Mouse (Mus musculus) mouse trophoblast stem cell (cell line): ENCODE measurements around the gene Olfr1413.

Source experiments
- in situ Hi-C, 2 experiments: fragments of 300-500 bp; cut with MseI, MboI; formaldehyde crosslinking; loops; 2 replicates in 1 of 2; 3 replicates in 1 of 2; pipeline ENCODE4 v1.15.1; 2025

The Olfr1413 gene

DNA sequence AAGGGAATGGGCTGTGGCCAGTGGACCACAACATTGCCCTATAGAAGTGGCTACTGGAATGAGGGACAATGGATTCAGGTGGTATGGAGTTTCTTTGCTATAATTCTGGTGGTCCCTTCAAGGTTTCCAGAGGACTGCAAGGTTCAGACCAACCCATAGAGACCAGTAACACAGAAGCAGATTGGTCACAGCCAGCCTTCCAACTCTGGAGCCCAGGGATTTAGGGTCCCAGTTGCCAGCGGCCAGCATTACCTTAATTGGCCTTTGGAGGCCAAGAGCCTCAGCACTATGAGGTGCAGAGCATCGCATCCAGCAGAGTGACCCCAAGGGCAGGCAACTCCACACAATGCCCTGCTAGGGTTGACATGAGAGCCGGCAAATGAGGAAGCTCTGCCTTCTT is at the start of gene Olfr1413:
Olfr1413 (plus strand) TSS at position 301 of the 400 bp plus-strand sequence.
- in situ Hi-C loops = no loop called here

DNA sequence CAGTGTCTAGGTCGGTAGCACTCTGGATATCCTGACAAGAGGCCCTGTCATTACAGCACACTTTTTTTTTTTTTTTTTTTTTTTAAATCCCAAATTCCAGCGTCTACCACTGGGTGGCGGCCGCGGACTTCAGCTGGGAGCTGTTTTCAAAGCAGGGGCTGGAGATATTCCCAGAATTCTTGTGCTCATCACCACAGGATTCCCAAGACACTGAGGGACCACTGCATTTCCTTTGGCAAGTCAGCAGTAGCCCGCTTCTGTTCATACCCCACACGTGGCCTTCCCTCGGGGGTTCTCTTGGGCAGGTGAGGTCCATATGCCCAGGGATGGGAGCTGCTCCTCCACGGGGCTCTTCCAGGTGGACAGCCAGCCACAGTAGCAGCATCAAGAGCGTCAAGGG is 49.7 kb upstream of the Olfr1413 start:
- in situ Hi-C loops = loop anchor here (5.0 kb wide), 1 partner anchor 91 kb away; no protein-coding TSS in a partner anchor

DNA sequence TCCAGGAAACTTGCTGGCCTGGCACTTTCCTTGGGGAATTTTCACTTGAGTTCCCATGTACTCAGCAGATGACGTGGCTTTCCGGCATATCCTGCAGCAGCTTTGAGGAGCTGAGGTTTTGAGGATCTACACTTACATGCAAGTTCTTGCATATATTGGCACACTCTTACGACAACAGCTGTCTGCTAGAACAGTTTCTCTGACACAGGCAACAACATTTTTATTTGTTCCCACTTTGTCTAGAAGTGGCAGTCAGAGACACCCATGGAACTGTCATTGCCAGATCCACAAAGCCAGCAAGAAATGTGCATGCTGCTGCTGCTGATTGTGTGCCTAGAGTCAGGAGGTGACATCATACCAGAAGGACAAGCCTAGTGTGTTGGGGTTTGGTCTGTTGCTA is 47.4 kb upstream of the Olfr1413 start:
- in situ Hi-C loops = loop anchor here (5.0 kb wide), 1 partner anchor 89 kb away; no protein-coding TSS in a partner anchor

DNA sequence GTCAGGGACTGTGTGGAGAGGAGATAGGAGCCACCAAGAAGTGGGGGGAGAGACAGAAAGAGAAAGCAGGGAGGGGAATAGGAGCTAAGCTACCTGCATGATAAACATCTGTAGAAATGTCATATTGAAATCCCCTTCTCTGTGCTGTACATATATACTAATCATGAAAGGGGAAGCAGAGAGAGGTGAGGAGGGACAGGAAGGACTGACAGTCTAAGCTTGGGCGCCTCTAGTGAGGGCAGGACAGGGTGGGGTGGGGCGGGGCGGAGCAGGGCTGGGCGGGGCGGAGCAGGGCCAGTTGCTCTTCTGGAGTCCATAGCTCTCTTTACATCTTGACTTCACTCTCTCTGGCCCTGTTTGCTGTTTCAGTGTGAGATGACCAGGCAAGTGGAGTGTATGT is 34.1 kb upstream of the Olfr1413 start:
- in situ Hi-C loops = no loop called here

DNA sequence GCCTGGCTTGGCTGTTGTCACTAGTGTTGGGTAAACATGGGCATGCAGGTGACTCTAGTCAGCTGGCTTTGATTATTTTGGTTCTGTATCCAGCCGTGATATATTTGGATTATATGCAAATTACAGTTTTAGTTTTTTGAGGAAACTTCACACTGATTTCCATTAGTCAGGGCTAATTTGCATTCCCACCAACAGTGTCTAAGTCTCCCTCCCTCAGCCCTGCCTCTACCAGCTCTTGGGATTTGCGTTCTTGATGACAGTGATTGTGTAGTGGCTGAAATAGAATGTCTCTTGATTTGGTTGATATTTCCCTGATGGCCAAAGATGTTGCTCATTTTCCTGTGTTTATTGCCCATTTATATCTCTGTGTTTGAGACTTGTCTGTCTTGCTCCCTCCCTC is 32.1 kb upstream of the Olfr1413 start:
- in situ Hi-C loops = no loop called here

DNA sequence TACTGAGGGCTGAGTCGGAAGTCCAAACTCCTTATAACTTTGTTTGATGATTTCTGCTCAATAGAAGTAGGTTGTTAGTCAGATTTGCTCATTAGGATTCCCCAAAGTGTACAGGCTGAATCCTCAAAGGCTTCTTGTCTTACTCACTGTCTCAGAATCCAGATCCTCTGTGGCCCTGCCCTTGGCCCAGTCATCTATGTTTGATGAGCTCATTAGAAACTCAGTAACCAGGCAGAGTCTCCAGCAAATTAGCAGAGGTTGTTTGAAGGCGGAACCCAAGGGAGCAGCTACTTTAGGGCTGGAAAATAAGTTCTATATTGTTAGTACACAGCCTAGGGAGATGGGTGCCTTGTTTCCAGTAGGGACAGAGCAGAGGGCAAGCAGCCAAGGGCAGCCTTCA is 25.2 kb upstream of the Olfr1413 start:
- in situ Hi-C loops = no loop called here

DNA sequence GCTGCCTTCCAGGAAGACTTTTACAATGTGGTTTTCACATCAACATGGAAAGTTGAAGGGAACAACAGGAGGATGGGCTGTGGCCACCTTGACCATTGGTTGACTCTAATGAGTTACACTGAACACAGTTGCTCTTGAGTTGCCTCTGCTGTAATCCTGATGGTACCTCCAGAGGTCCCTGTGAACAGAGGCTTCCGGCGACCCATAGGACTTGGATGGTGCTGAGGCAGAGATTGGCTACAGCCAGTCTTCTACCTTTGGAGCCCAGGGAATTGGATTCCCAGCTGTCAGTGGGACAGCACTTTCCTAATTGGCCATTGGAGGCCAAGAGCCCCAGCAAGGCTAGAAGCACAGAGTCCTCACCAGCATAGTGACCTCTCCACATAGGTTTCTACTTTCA is 14.4 kb downstream of the Olfr1413 start, which contains the start of gene Olfr1412:
Olfr1412 (plus strand) TSS at position 301 of the 400 bp plus-strand sequence.
- in situ Hi-C loops = no loop called here

DNA sequence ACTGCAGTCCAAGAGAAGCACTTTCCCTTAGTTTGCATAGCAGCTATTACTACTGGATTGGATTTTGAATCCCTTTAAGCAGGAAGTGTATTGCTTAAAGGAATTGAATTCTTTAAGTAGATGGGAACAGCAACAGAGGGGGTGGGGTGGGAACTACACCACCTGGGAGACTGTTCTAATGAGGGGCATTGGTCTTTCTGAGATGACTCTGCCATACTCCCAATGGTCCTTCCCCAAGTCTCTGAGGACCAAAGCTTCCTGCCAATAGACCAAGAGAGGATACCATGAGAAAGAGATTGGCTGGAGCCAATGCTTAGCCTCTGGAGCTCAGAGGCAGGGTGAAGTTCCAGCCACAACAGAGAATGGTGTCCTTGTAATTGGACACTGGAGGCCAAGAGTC is 23.0 kb downstream of the Olfr1413 start, which contains the start of gene Olfr1411:
Olfr1411 (plus strand) TSS at position 301 of the 400 bp plus-strand sequence.
- in situ Hi-C loops = no loop called here

DNA sequence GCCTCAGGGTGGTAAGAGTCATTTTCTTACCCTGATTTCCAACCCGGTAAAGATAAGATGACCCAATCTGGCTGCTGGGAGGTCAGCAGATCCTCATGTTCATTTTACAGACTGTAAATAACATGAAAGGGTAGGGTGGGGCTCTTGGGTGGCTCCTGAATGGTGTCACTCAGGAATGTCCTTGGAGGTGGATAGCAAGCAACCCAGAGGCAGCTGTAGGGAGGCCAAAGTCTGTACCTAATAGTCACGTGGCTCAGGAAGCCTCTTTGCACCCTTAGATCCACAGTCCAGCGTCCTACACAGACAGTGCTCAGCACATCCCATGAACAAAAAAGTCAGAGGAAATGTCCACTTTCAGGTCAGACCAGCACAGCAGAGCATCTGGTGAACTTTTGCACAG is 24.9 kb downstream of the Olfr1413 start:
- in situ Hi-C loops = no loop called here

DNA sequence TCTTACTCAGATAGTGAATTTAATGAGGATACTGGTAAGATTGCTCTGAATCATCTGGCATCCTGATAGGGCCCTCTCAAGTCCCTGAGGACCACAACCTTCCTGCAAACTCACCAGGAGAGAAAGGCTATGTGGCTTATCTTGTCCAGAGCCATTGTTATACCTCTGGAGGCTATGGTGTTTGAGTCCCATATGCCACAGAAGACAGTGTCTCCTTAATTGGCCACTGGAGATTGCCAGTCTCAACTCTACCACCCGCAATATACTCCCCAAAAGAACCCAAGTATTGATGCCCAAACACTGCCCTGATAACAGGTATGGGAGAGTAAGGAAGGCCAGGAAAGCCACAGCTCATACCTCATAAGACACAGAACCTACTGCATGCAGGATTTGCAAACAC is 34.4 kb downstream of the Olfr1413 start, which contains the start of gene Olfr1410:
Olfr1410 (plus strand) TSS at position 301 of the 400 bp plus-strand sequence.
- in situ Hi-C loops = no loop called here

DNA sequence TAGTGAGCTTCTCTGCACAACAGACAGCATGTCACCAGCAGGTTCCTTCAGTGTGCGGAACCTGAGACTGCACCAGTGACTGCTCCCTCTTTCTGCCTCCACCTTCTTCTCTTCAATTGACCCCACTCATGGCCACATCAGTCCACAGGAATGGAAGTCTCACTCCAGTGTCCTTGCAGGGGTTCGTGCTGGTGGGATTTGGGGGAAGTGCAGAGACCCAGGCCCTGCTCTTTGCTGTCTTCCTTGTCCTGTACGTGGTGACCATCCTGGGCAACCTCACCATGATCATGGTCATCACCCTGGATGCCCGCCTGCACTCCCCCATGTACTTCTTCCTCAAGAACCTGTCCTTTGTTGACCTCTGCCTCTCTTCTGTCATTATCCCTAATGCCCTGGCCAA is 36.6 kb downstream of the Olfr1413 start:
- in situ Hi-C loops = no loop called here

DNA sequence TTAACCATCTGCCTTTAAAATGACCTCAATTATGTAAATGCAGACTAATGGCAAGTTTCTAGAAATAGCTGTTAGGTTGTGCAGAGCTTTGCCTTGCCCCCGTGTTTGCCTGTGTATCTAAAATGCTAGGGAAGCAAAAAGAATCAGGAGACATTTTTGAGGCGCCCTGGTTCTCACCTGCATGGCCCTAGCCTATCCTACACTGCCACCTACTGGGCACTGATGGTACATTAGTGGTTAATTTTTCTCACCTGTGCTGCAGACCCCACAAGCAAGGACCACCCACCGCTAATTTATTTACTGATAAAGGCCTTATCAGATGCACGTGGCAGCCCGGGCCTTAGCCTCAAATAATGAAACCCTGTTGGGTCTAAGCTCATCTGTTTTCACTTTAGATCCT is 39.9 kb downstream of the Olfr1413 start:
- in situ Hi-C loops = loop anchor here (5.0 kb wide), 1 partner anchor 89 kb away; no protein-coding TSS in a partner anchor

DNA sequence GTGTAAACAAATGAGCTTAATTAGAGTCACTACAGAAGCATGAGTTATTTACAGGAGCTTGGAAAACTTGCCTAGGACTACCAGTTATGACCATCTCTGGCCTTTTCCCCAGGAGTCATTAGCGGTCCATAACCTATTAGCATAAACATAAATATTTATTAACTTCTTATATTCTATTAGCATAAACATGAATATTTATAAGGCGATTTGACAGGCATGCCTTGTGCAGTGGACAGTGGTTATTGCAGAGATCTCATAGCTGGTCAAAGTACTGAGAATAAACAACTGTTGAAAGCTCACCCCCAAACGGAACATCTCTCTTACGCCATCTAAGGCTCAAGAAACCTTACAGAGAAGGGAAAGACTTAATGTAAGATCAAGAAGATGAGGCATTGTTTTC is 42.1 kb downstream of the Olfr1413 start:
- in situ Hi-C loops = loop anchor here (5.0 kb wide), 1 partner anchor 91 kb away; no protein-coding TSS in a partner anchor

DNA sequence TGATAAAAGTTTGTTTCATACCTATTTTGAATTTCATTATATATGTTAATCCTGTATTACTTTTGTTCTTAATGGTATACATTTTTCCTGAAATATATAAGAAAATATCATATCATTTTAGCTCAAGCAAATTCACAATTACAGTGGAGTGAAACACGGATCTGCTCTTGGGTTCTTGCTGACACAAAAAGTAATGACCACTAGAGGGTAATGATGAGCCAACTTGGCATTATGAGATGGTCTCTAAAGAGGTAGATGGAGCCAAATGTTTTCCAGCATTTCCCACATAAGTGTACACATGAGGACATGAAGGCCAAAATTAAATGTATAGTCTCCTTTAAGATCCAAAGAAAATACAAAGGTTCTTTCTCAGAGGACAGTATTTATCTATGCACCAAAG is 43.4 kb downstream of the Olfr1413 start:
- in situ Hi-C loops = loop anchor here (5.0 kb wide), 1 partner anchor 92 kb away; no protein-coding TSS in a partner anchor

DNA sequence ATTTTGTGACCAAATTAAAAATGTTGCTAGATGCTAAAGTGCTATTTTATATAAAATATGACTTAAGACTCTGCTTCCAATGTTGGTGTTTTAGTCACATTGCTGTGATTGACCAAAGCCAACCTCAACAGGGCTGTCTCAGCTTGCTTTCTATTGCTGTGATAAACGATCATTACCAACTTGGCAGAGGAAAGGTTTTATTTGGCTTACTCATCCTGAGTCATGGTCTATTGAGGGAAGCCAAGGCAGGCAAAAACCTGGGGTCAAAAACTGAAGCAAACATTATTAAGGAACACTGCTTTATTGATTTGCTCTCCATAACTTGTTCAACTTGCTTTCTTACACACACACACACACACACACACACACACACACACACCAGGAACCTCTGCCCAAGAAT is 44.9 kb downstream of the Olfr1413 start:
- in situ Hi-C loops = no loop called here

DNA sequence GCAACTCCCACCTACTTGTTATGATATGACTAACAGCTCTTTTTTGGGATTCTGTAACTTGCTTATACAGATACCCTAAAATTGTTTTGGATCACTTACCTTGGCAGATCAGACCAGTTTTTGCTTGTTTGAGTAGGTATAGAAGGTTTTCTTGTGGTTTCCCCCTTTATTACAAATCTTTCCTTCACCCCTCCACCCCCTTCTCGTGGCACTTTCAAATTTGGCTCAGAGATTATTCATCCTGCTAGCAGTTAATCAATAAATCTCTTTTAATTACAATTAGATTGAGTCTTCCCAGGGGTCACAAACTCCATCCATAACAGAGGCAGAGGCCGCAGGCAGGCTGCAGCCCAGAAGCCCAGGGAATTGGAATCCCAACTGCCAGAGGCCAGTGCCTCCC is 46.4 kb downstream of the Olfr1413 start, which contains the start of gene Olfr12:
Olfr12 (plus strand) TSS at position 301 of the 400 bp plus-strand sequence.
- in situ Hi-C loops = no loop called here

DNA sequence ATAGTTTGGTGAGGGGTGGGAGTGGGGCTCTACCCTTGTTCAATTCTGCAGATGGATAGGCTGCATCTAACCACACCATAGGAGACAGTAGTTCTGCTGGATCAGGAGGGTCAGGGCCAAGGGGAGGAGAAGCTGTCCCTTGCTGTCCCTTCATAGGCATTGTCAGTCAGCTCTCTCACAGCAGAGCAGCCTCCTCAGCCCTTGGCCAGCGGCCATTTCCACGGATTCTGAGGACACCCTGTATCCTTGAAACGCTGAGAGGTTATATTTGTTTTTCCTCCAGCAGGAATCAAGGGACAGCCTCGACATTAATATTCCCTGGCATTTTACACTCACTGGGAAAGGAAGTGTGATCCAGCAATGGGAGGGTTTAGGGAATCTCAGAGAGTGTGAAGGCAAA is 47.2 kb downstream of the Olfr1413 start:
- in situ Hi-C loops = no loop called here
